Mouse (Mus musculus) erythroblast, embryonic 14.5 days (primary cell): ENCODE data around the gene Loxl1.

Experiments
- GATA1 ChIP-seq: IDR thresholded peaks from 2 replicates; pipeline ENCODE4 v1.6.1; 2012; ENCODE audit warnings: low read length, inconsistent platforms, mixed read lengths
- TAL1 ChIP-seq: IDR thresholded peaks from 3 replicates; pipeline ENCODE4 v1.6.1; 2012; ENCODE audit warnings: low read length, inconsistent platforms, mixed read lengths

- TF ChIP-seq TAL1, result no peak
- TF ChIP-seq GATA1, result no peak
Measured at GRCm38 (mm10) chr9:58345963-58346362, 33.0 kb upstream of the Loxl1 start.
